ENCODE assay signal across 9 mouse cellular contexts in genomic region chr9:108819495-108819894, GRCm38 (mm10). TPM values are rescaled to one million over a fixed set of nuclear protein-coding genes. Genes with fewer than 3 reads are reported as not detected.
DNase-seq lines count a peak whose midpoint lies in the region; ATAC-seq and TF ChIP-seq lines count a peak whose summit lies in the region.
"Had no signal": no experiment of that assay in that cellular context is flagged by ENCODE, and none has a peak within 500 bp of the region (broad histone marks: within the 10 kb centered on the region; RNA-seq: fewer than 3 reads in every experiment).

No protein-coding gene starts in this region.

- WGBS in heart, embryonic 11.5 days (ENCODE audit: insufficient replicate concordance): 63% methylated on average over 3 of the region's 3 CpGs
- WGBS in thymus, adult 2 months: 64% methylated on average over 3 of the region's 3 CpGs

- no peak for TF ChIP-seq POLR2A in thymus, adult 2 months (IDR thresholded peaks at IDR 0.05; ENCODE audit: control insufficient read depth, extremely low read depth, insufficient read depth, low read length, poor library complexity)
- TF ChIP-seq POLR2A in brain, embryonic 14.5 days (IDR thresholded peaks at IDR 0.05; ENCODE audit: borderline replicate concordance, extremely low read depth, insufficient read depth, insufficient read length, poor library complexity, severe bottlenecking): no peak

- H3K36me3 ChIP-seq in heart, embryonic 11.5 days (ENCODE audit: control insufficient read depth, insufficient read depth, low read length): peaks cover 7% of the 10 kb centered on the region
- no peaks in the 10 kb centered on the region for H3K36me3 ChIP-seq in thymus, adult 2 months (ENCODE audit: control insufficient read depth, insufficient read depth, low read length)

- DNase-seq in heart, adult 8-10 months (ENCODE audit: low spot score): peak; percentile 70
- DNase-seq in thymus, adult 2 months: peak; percentile 48
- DNase-seq in thymus, adult 18-20 months: no peak
- DNase-seq in brain, embryonic 14.5 days (ENCODE audit: low read depth): peak; percentile 63
- peak; percentile 59 to 77 for DNase-seq in heart, postnatal 36 days
- DNase-seq in spleen, postnatal 36 days (ENCODE audit: low spot score in 2 of 2): no peak

- no peaks in the 10 kb centered on the region for H3K9me3 ChIP-seq in heart, embryonic 11.5 days (replicated peaks; ENCODE audit: control insufficient read depth, low read length)
- H3K9me3 ChIP-seq: embryonic facial prominence, embryonic 15.5 days had no signal

- peaks cover 16% of the 10 kb centered on the region for H3K27me3 ChIP-seq in heart, embryonic 11.5 days (ENCODE audit: control insufficient read depth, insufficient read depth, low read length)
- peaks cover 4% of the 10 kb centered on the region for H3K27me3 ChIP-seq in thymus, adult 2 months (ENCODE audit: control insufficient read depth, insufficient read depth, low read length)

- no peaks in the 10 kb centered on the region for H3K4me1 ChIP-seq in heart, embryonic 11.5 days (ENCODE audit: control insufficient read depth, insufficient read depth, low read length)
- no peaks in the 10 kb centered on the region for H3K4me1 ChIP-seq in thymus, adult 2 months (replicated peaks; ENCODE audit: control insufficient read depth, insufficient read depth, low read length)
- H3K4me1 ChIP-seq: embryonic facial prominence, embryonic 15.5 days had no signal

- no peak overlapping the region for H3K4me3 ChIP-seq in heart, embryonic 11.5 days (ENCODE audit: low read depth, low read length)
- H3K4me3 ChIP-seq in thymus, adult 2 months (ENCODE audit: control insufficient read depth, insufficient read depth, low read length): no peak overlapping the region
- H3K4me3 ChIP-seq: embryonic facial prominence, embryonic 15.5 days had no signal

- H3K9ac ChIP-seq in heart, embryonic 11.5 days (ENCODE audit: low read depth, low read length): no peak overlapping the region
- H3K9ac ChIP-seq: embryonic facial prominence, embryonic 15.5 days had no signal

- H3K27ac ChIP-seq in heart, embryonic 11.5 days (ENCODE audit: low read depth, low read length): no peak overlapping the region
- H3K27ac ChIP-seq in thymus, adult 2 months (ENCODE audit: control insufficient read depth, insufficient read depth, low read length): no peak overlapping the region
- H3K27ac ChIP-seq: embryonic facial prominence, embryonic 15.5 days had no signal

- ATAC-seq in heart, embryonic 11.5 days (replicated peaks; ENCODE audit: insufficient number of reproducible peaks, low FRiP score, low TSS enrichment): no peak
- peak; percentile 81 for ATAC-seq in megakaryocyte progenitor cell, adult 5-6 weeks (replicated peaks; ENCODE audit: poor library complexity)

- no peak for TF ChIP-seq CTCF in thymus, adult 2 months (IDR thresholded peaks at IDR 0.05; ENCODE audit: borderline replicate concordance, control insufficient read depth, extremely low read depth, insufficient read depth, low read length, poor library complexity)
- peak; percentile 71; the same call in 1 of the 2 replicates for TF ChIP-seq CTCF in brain, embryonic 14.5 days (IDR thresholded peaks at IDR 0.05; ENCODE audit: borderline replicate concordance, extremely low read depth, insufficient read depth, insufficient read length)

- intact Hi-C loops in heart, postnatal 36 days (cut with DNase I): loop anchor here (1.0 kb wide), 1 partner anchor 66 kb away; no protein-coding TSS in a partner anchor

- H3K4me2 ChIP-seq in heart, embryonic 11.5 days: no peak overlapping the region
- H3K4me2 ChIP-seq: embryonic facial prominence, embryonic 15.5 days had no signal

RNA-seq across cellular contexts. Expression of gene Celsr3, which starts 6.6 kb away (rescaled TPM):
- total RNA-seq in heart, adult 8-10 months (2022): under 1 TPM in 3 of 4 experiments, not detected in 1; 0.03 to 0.32 (median 0.28) TPM
- polyA plus RNA-seq in heart, embryonic 11.5 days (2014; fragmentation: Nextera tagmentation; extraction: Ambion mirVana): 0.04 and 0.10 TPM in 2 replicates
- polyA plus RNA-seq in thymus, adult 2 months (2012; rRNA removed): 0.09 and 0.26 TPM in 2 replicates
- polyA plus RNA-seq in brain, embryonic 14.5 days (2012; rRNA removed): 110 and 130 TPM in 2 replicates
- under 1 TPM in 1 of 2 experiments, not detected in 1; 0.14 TPM for total RNA-seq in heart, postnatal 36 days (2021)
- 4.5 and 5.4 TPM in 2 replicates for total RNA-seq in megakaryocyte progenitor cell, adult 5-6 weeks (2015)
- 1.5 and 2.5 TPM in 2 replicates for total RNA-seq in megakaryocyte progenitor cell, adult 5-6 weeks (2017)

RNA-seq across cellular contexts. Expression of gene Nckipsd, which starts 11.3 kb away (rescaled TPM):
- 1 to 10 TPM; 7.4 to 9.2 (median 8.0) TPM for total RNA-seq in heart, adult 8-10 months (2022)
- 7.3 and 9.5 TPM in 2 replicates for polyA plus RNA-seq in heart, embryonic 11.5 days (2014; fragmentation: Nextera tagmentation; extraction: Ambion mirVana)
- 24.4 and 30.0 TPM in 2 replicates for polyA plus RNA-seq in thymus, adult 2 months (2012; rRNA removed)
- 34.3 and 38.5 TPM in 2 replicates for polyA plus RNA-seq in brain, embryonic 14.5 days (2012; rRNA removed)
- total RNA-seq in heart, postnatal 36 days (2021): 1 to 10 TPM; 7.2 to 9.4 TPM
- total RNA-seq in megakaryocyte progenitor cell, adult 5-6 weeks (2015): 8.4 and 8.7 TPM in 2 replicates
- 5.0 and 5.5 TPM in 2 replicates for total RNA-seq in megakaryocyte progenitor cell, adult 5-6 weeks (2017)

RNA-seq across cellular contexts. Expression of gene Slc26a6, which starts 33.6 kb away (rescaled TPM):
- 10 to 100 TPM; 16.6 to 23.6 (median 21.4) TPM for total RNA-seq in heart, adult 8-10 months (2022)
- 6.3 and 7.0 TPM in 2 replicates for polyA plus RNA-seq in heart, embryonic 11.5 days (2014; fragmentation: Nextera tagmentation; extraction: Ambion mirVana)
- polyA plus RNA-seq in thymus, adult 2 months (2012; rRNA removed): 29.4 and 38.2 TPM in 2 replicates
- polyA plus RNA-seq in brain, embryonic 14.5 days (2012; rRNA removed): 22.4 and 23.1 TPM in 2 replicates
- total RNA-seq in heart, postnatal 36 days (2021): 10 to 100 TPM; 26.8 to 29.2 TPM
- total RNA-seq in megakaryocyte progenitor cell, adult 5-6 weeks (2015): 7.2 and 11.7 TPM in 2 replicates
- total RNA-seq in megakaryocyte progenitor cell, adult 5-6 weeks (2017): 3.0 and 4.7 TPM in 2 replicates

RNA-seq across cellular contexts. Expression of gene Ip6k2, which starts 35.9 kb away (rescaled TPM):
- 10 to 100 TPM; 13.7 to 24.9 (median 21.2) TPM for total RNA-seq in heart, adult 8-10 months (2022)
- polyA plus RNA-seq in heart, embryonic 11.5 days (2014; fragmentation: Nextera tagmentation; extraction: Ambion mirVana): 44.3 and 48.7 TPM in 2 replicates
- 148 and 163 TPM in 2 replicates for polyA plus RNA-seq in thymus, adult 2 months (2012; rRNA removed)
- polyA plus RNA-seq in brain, embryonic 14.5 days (2012; rRNA removed): 352 and 472 TPM in 2 replicates
- total RNA-seq in heart, postnatal 36 days (2021): 10 to 100 TPM; 21.3 to 23.6 TPM
- 12.9 and 21.1 TPM in 2 replicates for total RNA-seq in megakaryocyte progenitor cell, adult 5-6 weeks (2015)
- total RNA-seq in megakaryocyte progenitor cell, adult 5-6 weeks (2017): 40.9 and 50.6 TPM in 2 replicates

Comparison
In these comparisons a context has a peak if more than half of its experiments do, and no peak if none do; other contexts are left out.
1. DNase-seq: peak in heart, adult 8-10 months (single experiment), thymus, adult 2 months (single experiment), brain, embryonic 14.5 days (single experiment) and heart, postnatal 36 days (2 of 2); none in thymus, adult 18-20 months (0 of 2) and spleen, postnatal 36 days (0 of 2).